Mouse (Mus musculus) frontal cortex, postnatal 14 days (tissue): ENCODE results near the gene Btbd9.

Experiments used
- DNase-seq, 2 experiments: peaks; one replicate each; pipeline ENCODE4 v3.0.0; 2022; ENCODE audit warnings: low spot score in 2 of 2

Btbd9 gene

GRCm38 (mm10) chr17:30391220-30391619 is 185.1 kb downstream of the Btbd9 start:
- no peak for DNase-seq

- DNase-seq: no peak
These were observed 186.6 kb downstream of the Btbd9 start for GRCm38 (mm10) chr17:30389686-30390085.

GRCm38 (mm10) chr17:30388817-30389216 is 187.5 kb downstream of the Btbd9 start:
- no peak for DNase-seq

GRCm38 (mm10) chr17:30388391-30388790 is 187.9 kb downstream of the Btbd9 start:
- DNase-seq: no peak

GRCm38 (mm10) chr17:30386241-30386640 is 190.0 kb downstream of the Btbd9 start:
- DNase-seq: no peak

GRCm38 (mm10) chr17:30383649-30384048 is 192.6 kb downstream of the Btbd9 start:
- DNase-seq: no peak

- DNase-seq: no peak
These were observed 197.9 kb downstream of the Btbd9 start for GRCm38 (mm10) chr17:30378221-30379010.

- no peak for DNase-seq
These were observed 198.5 kb downstream of the Btbd9 start for GRCm38 (mm10) chr17:30377754-30378153.

- DNase-seq: no peak
These were observed 201.2 kb downstream of the Btbd9 start for GRCm38 (mm10) chr17:30375107-30375506.

GRCm38 (mm10) chr17:30368559-30368958 is 207.7 kb downstream of the Btbd9 start:
- DNase-seq: no peak

GRCm38 (mm10) chr17:30364701-30365100 is 211.6 kb downstream of the Btbd9 start:
- no peak for DNase-seq

GRCm38 (mm10) chr17:30363365-30363764 is 212.9 kb downstream of the Btbd9 start:
- DNase-seq: no peak

- DNase-seq: no peak
These were observed 215.6 kb downstream of the Btbd9 start for GRCm38 (mm10) chr17:30360654-30361053.

- no peak for DNase-seq
These were observed 216.9 kb downstream of the Btbd9 start for GRCm38 (mm10) chr17:30359392-30359791.

GRCm38 (mm10) chr17:30355431-30355830 is 220.9 kb downstream of the Btbd9 start:
- DNase-seq: no peak

GRCm38 (mm10) chr17:30354381-30354780 is 221.9 kb downstream of the Btbd9 start:
- no peak for DNase-seq

GRCm38 (mm10) chr17:30348031-30348430 is 228.3 kb downstream of the Btbd9 start:
- DNase-seq: no peak

GRCm38 (mm10) chr17:30347101-30347613 is 229.1 kb downstream of the Btbd9 start:
- no peak for DNase-seq

- DNase-seq: no peak
These were observed 231.3 kb downstream of the Btbd9 start for GRCm38 (mm10) chr17:30345008-30345407.

GRCm38 (mm10) chr17:30343701-30344473 is 232.4 kb downstream of the Btbd9 start:
- no peak for DNase-seq

- DNase-seq: no peak
These were observed 234.7 kb downstream of the Btbd9 start for GRCm38 (mm10) chr17:30341556-30341955.

- DNase-seq: no peak
These were observed 235.7 kb downstream of the Btbd9 start for GRCm38 (mm10) chr17:30340495-30341126.
